Mouse (Mus musculus) bone marrow, adult 2 months (tissue): ENCODE results near the gene Znhit6. TPM values are rescaled to one million over a fixed set of nuclear protein-coding genes. Genes with fewer than 3 reads are reported as not detected.
A peak's percentile ranks its signal among the peaks of the same experiment; 100 is the strongest.

ENCODE experiments used
- H3K27ac ChIP-seq: fragments of 200-500 bp; 2 replicates; pipeline ENCODE4 v1.5.1; 2012; ENCODE audit warnings: low read depth, mild to moderate bottlenecking, control low read depth, inconsistent platforms, low read length; ENCODE audit not compliant: control insufficient read depth, poor library complexity, insufficient read depth
- H3K4me1 ChIP-seq: fragments of 200-500 bp; 2 replicates; pipeline ENCODE4 v1.6.1; 2011; ENCODE audit warnings: low read length; ENCODE audit not compliant: control insufficient read depth, insufficient read depth
- H3K4me3 ChIP-seq: fragments of 200-500 bp; replicated peaks from 2 replicates; pipeline ENCODE3; 2011; ENCODE audit warnings: mild to moderate bottlenecking, low read depth, low read length, control low read depth; ENCODE audit not compliant: control insufficient read depth
- CTCF ChIP-seq: fragments of 200-500 bp; IDR thresholded peaks from 2 replicates; pipeline ENCODE4 v1.5.1; 2011; ENCODE audit warnings: low read length, control low read depth; ENCODE audit not compliant: control insufficient read depth, insufficient read depth
- POLR2A ChIP-seq: fragments of 200-500 bp; IDR thresholded peaks from 2 replicates; pipeline ENCODE4 v1.6.1; 2011; ENCODE audit warnings: low read depth, mild to moderate bottlenecking, control low read depth, low read length, borderline replicate concordance; ENCODE audit not compliant: control insufficient read depth
- WGBS: fragments of 180-500 bp; shearing (Covaris S2); methylation state at CpG from one replicate; pipeline ENCODE4 v1.1.7; 2018; 5-methylcytosine and 5-hydroxymethylcytosine counted together
- polyA plus RNA-seq: library from polyadenylated mRNA; stranded (reverse); fragments of >200 nt; gene quantifications from 2 replicates; pipeline ENCODE4 v1.2.4, GENCODE M21; 2011; ENCODE audit warnings: low replicate concordance; ENCODE audit not compliant: missing spikeins, insufficient read depth, insufficient read length

The Znhit6 gene
- 20.1 and 21.9 TPM in 2 replicates for polyA plus RNA-seq

DNA sequence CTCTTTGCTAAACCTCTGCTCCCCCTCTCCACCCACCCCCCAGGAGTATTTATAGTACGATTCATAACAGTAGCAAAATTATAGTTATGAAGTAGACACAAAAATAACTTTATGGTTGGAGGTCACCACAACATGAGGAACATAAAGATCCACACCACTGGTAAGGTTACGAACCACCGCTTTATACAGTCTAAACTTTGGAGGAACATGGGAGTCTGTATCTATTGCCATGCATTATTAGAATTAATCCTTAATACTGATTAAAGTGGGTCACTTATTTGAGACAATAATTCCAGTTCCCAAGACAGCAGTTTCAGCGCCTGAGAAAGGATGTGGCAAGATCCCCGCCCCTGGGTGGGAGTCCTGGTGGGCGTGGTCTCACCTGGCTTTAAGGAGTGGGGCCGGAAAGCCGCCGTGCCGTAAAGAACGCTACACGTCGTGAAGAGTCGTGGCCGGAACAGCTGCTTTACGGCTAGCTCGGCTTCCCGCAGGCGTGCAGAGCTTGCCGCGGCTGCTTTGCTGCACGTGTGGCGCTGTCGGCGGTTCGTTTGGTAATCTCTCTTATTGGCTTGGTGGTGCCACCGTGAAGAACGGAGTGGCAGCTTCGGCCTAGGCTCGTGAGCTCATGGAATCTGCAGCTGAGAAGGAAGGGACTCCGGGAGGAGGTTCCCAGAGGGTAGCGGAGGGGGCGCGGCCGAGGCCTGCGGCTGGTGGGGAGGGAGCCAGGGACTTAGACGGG is at the start of gene Znhit6:
Znhit6 (plus strand) TSS at position 463 of the 739 bp plus-strand sequence.
- no peak within 1 kb of the TSS for H3K27ac ChIP-seq
- 6% methylated on average over 37 of the region's 37 CpGs for WGBS
- no peak for TF ChIP-seq POLR2A
- no peak for TF ChIP-seq CTCF
- H3K4me1 ChIP-seq = peaks cover 2% of the 10 kb centered on the region
- H3K4me3 ChIP-seq = peak within 1 kb of the TSS; percentile 89

GRCm38 (mm10) chr3:145537870-145538269 is 38.1 kb upstream of the Znhit6 start:
- Histone ChIP-seq H3K4me1 (no peaks in the 10 kb centered on the region), H3K4me3 (no peak overlapping the region), H3K27ac (no peak overlapping the region)
- TF ChIP-seq POLR2A (no peak), CTCF (no peak)
- 8% methylated on average over 1 of the region's 1 CpGs for WGBS

DNA sequence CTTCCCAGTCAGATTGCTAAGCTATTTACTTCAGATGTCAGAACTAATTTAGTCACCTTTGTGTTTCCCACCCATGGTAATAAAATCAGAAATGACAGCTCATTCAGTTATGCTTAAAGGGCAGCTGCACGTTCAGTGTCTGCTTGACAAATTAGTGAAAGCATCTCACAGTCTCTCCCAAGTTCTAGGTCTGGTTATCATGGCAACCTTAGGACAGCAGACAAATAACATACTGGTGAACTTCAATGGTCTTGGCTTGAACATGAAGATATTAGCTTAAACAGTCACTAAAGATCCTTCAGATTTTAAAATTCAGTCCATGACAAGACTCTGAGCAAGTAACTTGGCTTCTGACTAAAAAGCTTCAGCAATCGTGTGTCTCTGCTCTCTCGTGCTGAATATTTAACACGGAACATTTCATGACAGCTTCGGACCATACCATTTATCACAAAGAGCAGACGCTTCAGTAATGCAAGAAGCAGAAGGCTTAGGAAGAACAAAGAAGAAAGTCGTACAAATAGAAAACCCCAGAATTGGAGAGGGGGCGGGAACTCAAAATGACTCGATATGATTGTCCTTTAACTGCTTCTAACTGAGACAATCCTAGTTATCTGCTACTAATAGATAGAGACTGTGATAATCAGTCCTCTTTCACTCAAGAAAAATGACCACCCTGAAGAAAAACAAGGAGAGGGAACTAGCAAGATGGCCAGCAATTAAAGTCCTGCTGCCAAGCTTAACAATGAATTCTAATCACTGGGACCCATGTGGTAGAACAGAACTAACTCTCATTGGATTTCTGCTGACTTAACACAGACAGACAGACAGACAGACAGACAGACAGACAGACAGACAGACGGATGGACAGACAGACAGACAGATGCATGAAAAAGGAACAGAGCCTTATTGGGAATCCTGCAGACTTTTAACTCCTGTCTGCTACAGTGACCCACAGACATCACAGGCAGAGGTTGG is 27.3 kb upstream of the Znhit6 start:
- Histone ChIP-seq H3K4me3 (no peak overlapping the region), H3K4me1 (no peaks in the 10 kb centered on the region), H3K27ac (no peak overlapping the region)
- 79% methylated on average over 10 of the region's 10 CpGs for WGBS
- TF ChIP-seq CTCF = no peak
- TF ChIP-seq POLR2A = no peak

DNA sequence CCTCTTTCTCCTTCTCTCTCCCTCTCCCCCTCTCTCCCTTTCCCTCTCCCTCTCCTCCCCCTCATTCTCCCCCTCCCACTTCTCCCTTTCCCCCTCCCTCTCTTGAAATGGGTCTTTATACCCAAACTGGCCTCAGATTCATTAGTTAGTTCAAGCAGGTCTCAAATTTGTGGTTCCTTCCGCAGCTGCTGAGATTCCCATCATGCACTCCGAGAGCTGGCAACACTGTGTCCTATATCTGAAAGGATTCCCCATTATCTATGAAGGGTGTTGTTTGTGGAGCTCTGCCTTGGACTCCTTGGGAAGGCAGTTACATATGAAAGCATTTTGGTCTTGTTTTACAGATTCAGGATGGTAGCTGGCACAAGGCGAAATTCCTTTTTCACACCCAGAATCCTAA is 25.8 kb upstream of the Znhit6 start:
- no peaks in the 10 kb centered on the region for H3K4me1 ChIP-seq
- no peak overlapping the region for H3K4me3 ChIP-seq
- WGBS = 81% methylated on average over 3 of the region's 3 CpGs
- no peak overlapping the region for H3K27ac ChIP-seq
- no peak for TF ChIP-seq POLR2A
- no peak for TF ChIP-seq CTCF

DNA sequence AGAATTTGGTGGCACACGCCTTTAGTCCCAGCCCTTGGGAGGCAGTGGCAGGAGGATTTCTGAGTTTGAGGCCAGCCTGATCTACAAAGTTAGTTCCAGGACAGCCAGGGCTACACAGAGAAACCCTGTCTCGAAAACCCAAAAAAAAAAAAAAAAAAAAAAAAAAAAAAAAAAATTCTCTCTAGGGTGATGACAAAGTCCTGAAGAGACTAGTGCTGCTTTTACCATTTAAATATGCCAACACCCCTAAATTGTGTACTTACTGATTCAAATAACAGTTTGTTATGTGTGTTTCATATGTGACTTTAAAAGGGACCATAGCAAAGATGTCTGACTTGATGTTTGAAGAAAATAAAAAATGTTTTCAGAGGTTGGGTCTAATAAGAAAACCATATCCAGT is 21.6 kb upstream of the Znhit6 start:
- TF ChIP-seq POLR2A = no peak
- no peak for TF ChIP-seq CTCF
- WGBS = 74% methylated on average over 2 of the region's 2 CpGs
- no peaks in the 10 kb centered on the region for H3K4me1 ChIP-seq

GRCm38 (mm10) chr3:145556206-145556605 is 19.8 kb upstream of the Znhit6 start:
- no peak overlapping the region for H3K27ac ChIP-seq
- TF ChIP-seq POLR2A = no peak
- TF ChIP-seq CTCF = no peak
- H3K4me1 ChIP-seq = no peaks in the 10 kb centered on the region
- no peak overlapping the region for H3K4me3 ChIP-seq
- 84% methylated on average over 10 of the region's 10 CpGs for WGBS

More for the DNA sequence above, 21.6 kb upstream of the Znhit6 start:
- Histone ChIP-seq H3K4me3 (no peak overlapping the region), H3K27ac (no peak overlapping the region)

DNA sequence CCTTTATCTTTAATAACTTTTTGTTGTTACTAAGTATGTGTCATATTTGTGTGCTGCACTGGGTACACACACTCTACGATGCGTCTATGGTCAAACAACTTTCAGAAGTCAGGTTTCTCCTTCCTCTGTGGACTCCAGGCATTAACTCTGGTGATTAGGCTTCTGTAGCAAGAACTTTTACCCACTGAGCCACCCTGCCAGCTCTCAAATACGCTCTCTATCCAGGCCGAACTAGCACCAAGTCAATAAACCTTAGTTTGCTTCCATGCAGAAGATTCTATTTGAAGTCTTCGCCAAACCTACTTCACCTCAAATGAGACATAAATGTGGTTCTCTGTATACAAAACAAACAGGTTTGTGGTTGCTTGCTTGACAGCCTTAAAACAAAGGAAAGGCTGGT is 16.3 kb upstream of the Znhit6 start:
- Histone ChIP-seq H3K27ac (no peak overlapping the region), H3K4me3 (no peak overlapping the region), H3K4me1 (no peaks in the 10 kb centered on the region)
- WGBS = 85% methylated on average over 5 of the region's 5 CpGs
- TF ChIP-seq POLR2A = no peak
- TF ChIP-seq CTCF = no peak

DNA sequence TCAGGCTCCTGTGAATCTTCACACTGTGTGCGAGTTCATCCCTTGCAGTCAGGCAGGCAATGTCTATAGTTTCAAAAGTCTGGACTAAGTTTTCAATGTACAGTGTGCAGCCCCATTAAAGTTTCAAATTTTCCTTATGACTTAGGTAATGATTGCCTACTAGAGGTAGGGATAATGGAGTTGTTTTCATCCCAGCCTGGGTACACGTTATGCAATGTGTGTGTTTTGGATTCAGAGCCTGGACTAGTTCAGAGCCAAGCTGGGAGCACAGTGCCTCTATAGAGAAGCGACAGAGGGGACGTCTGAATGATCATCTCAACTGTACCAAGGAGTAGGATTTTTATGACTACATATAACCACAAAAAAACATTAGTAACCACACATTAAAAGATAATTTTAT is 15.9 kb upstream of the Znhit6 start:
- no peak overlapping the region for H3K4me3 ChIP-seq
- no peak for TF ChIP-seq CTCF
- TF ChIP-seq POLR2A = no peak
- no peak overlapping the region for H3K27ac ChIP-seq
- 80% methylated on average over 4 of the region's 4 CpGs for WGBS
- no peaks in the 10 kb centered on the region for H3K4me1 ChIP-seq
